ENCODE assay signal across 8 mouse cellular contexts in genomic region chr1:91209785-91210184, GRCm38 (mm10). TPM values are rescaled to one million over a fixed set of nuclear protein-coding genes. Genes with fewer than 3 reads are reported as not detected.
A peak's percentile ranks its signal among the peaks of the same experiment; 100 is the strongest.
DNase-seq lines count a peak whose midpoint lies in the region; ATAC-seq and TF ChIP-seq lines count a peak whose summit lies in the region.
"Had no signal": no experiment of that assay in that cellular context is flagged by ENCODE, and none has a peak within 500 bp of the region (broad histone marks: within the 10 kb centered on the region; RNA-seq: fewer than 3 reads in every experiment).

No protein-coding gene starts in this region.

- H3K36me3 ChIP-seq in limb, embryonic 14.5 days (ENCODE audit: control insufficient read depth, insufficient read depth, low read length): no peaks in the 10 kb centered on the region

- intact Hi-C loops in heart, postnatal 10 days (cut with DNase I): loop anchor here (2.0 to 10.0 kb wide), 2 partner anchors 29 to 235 kb away; no protein-coding TSS in a partner anchor

- no peaks in the 10 kb centered on the region for H3K9me3 ChIP-seq in limb, embryonic 14.5 days (ENCODE audit: control insufficient read depth, low read length)

- H3K27me3 ChIP-seq in limb, embryonic 14.5 days (ENCODE audit: control insufficient read depth, insufficient read depth, low read length): no peaks in the 10 kb centered on the region

- H3K4me2 ChIP-seq in limb, embryonic 14.5 days (replicated peaks; ENCODE audit: low read depth, low read length, severe bottlenecking): no peak overlapping the region

- no peak overlapping the region for H3K9ac ChIP-seq in limb, embryonic 14.5 days (ENCODE audit: low read depth, low read length, severe bottlenecking)
- H3K9ac ChIP-seq: liver, embryonic 14.5 days had no signal

- DNase-seq in NIH3T3 (ENCODE audit: low read depth): peak; percentile 83
- peak; percentile 32 for DNase-seq in adrenal gland, adult 8-10 months
- DNase-seq in frontal cortex, adult 2 months (ENCODE audit: extremely low spot score in 1 of 2, low spot score in 1 of 2): peak; percentile 85 to 92
- peak; percentile 90 for DNase-seq in heart, postnatal 10 days
- no peak for DNase-seq in limb, embryonic 14.5 days (ENCODE audit: low spot score)
- peak; percentile 67 for DNase-seq in testis, postnatal 10 days (ENCODE audit: low spot score)
- DNase-seq in kidney, adult 11 months: no peak

- 0 out of 2 replicates have a peak, but pooled peaks have one; percentile 23 for ATAC-seq in limb, embryonic 14.5 days (ENCODE audit: low FRiP score, low read depth)

- H3K4me3 ChIP-seq in limb, embryonic 14.5 days (replicated peaks; ENCODE audit: low read length): no peak overlapping the region

- WGBS in limb, embryonic 14.5 days: 64% methylated on average over 6 of the region's 6 CpGs

- no peak for TF ChIP-seq POLR2A in limb, embryonic 14.5 days (IDR thresholded peaks at IDR 0.05; ENCODE audit: borderline replicate concordance, extremely low read depth, insufficient read depth, insufficient read length)

- no peak overlapping the region for H3K27ac ChIP-seq in limb, embryonic 14.5 days (replicated peaks; ENCODE audit: low read depth, low read length)
- H3K27ac ChIP-seq: liver, embryonic 14.5 days had no signal

- peaks cover 3% of the 10 kb centered on the region; the same call in 1 of the 2 replicates for H3K4me1 ChIP-seq in limb, embryonic 14.5 days (ENCODE audit: control insufficient read depth, insufficient read depth, low read length)

RNA-seq across cellular contexts. Expression of gene Ramp1, which starts 30.2 kb away (rescaled TPM):
- 10 to 100 TPM in 2 of 4 experiments, 1 to 10 TPM in 2; 7.6 to 11.6 (median 10.0) TPM for total RNA-seq in adrenal gland, adult 8-10 months (2022)
- 59.0 and 60.6 TPM in 2 replicates for polyA plus RNA-seq in frontal cortex, adult 2 months (2012; rRNA removed)
- total RNA-seq in heart, postnatal 10 days (2021): 10 to 100 TPM; 20.0 to 20.2 TPM
- polyA plus RNA-seq in limb, embryonic 14.5 days (2012; rRNA removed): 4.4 and 4.6 TPM in 2 replicates
- polyA plus RNA-seq in limb, embryonic 14.5 days (2014; fragmentation: Nextera tagmentation; extraction: Ambion mirVana): 5.9 and 7.1 TPM in 2 replicates

RNA-seq across cellular contexts. Expression of gene Ube2f, which starts 40.3 kb away (rescaled TPM):
- total RNA-seq in adrenal gland, adult 8-10 months (2022): 10 to 100 TPM; 57.7 to 87.7 (median 71.3) TPM
- polyA plus RNA-seq in frontal cortex, adult 2 months (2012; rRNA removed): 60.1 and 62.1 TPM in 2 replicates
- total RNA-seq in heart, postnatal 10 days (2021): 10 to 100 TPM; 54.8 to 60.2 TPM
- polyA plus RNA-seq in limb, embryonic 14.5 days (2012; rRNA removed): 44.9 and 57.9 TPM in 2 replicates
- 63.2 and 65.7 TPM in 2 replicates for polyA plus RNA-seq in limb, embryonic 14.5 days (2014; fragmentation: Nextera tagmentation; extraction: Ambion mirVana)

Comparison
In these comparisons a context has a peak if more than half of its experiments do, and no peak if none do; other contexts are left out.
1. DNase-seq: peak in NIH3T3 (single experiment), adrenal gland, adult 8-10 months (single experiment), frontal cortex, adult 2 months (2 of 2), heart, postnatal 10 days (2 of 2) and testis, postnatal 10 days (single experiment); none in limb, embryonic 14.5 days (single experiment) and kidney, adult 11 months (single experiment).